Mouse (Mus musculus) midbrain, embryonic 11.5 days (tissue): Measurements from ENCODE around the gene Mosmo. TPM values are rescaled to one million over a fixed set of nuclear protein-coding genes. Genes with fewer than 3 reads are reported as not detected.

Source experiments
- ATAC-seq: fragments of 200-750 bp; cut with Nextera tagmentation; 2 replicates; pipeline ENCODE4 v1.8.0; 2017; ENCODE audit warnings: moderate TSS enrichment, moderate library complexity; ENCODE audit not compliant: low FRiP score
- DNase-seq: peaks from one replicate; pipeline ENCODE4 v3.0.0; 2015; ENCODE audit warnings: low spot score; ENCODE audit errors: missing footprints
- H3K27ac ChIP-seq: fragments of 300-500 bp; sonication (generic); 2 replicates; pipeline ENCODE4 v1.5.1; 2014; ENCODE audit warnings: low read depth, low read length
- H3K27me3 ChIP-seq: fragments of 300-500 bp; sonication (generic); 2 replicates; pipeline ENCODE4 v1.6.1; 2014; ENCODE audit warnings: mild to moderate bottlenecking, low read length, moderate library complexity, mixed read lengths; ENCODE audit not compliant: control insufficient read depth, insufficient read depth
- H3K36me3 ChIP-seq: fragments of 300-500 bp; sonication (generic); 2 replicates; pipeline ENCODE4 v1.6.1; 2014; ENCODE audit warnings: mild to moderate bottlenecking, low read length, moderate library complexity, mixed read lengths; ENCODE audit not compliant: control insufficient read depth, insufficient read depth
- H3K4me1 ChIP-seq: fragments of 300-500 bp; sonication (generic); 2 replicates; pipeline ENCODE4 v1.6.1; 2014; ENCODE audit warnings: low read length; ENCODE audit not compliant: control insufficient read depth, insufficient read depth
- H3K4me2 ChIP-seq: fragments of 300-500 bp; sonication (generic); 2 replicates; pipeline ENCODE4 v1.6.1; 2014; ENCODE audit warnings: mild to moderate bottlenecking, moderate library complexity
- H3K4me3 ChIP-seq: fragments of 300-500 bp; sonication (generic); 2 replicates; pipeline ENCODE4 v1.5.1; 2014; ENCODE audit warnings: low read depth, low read length
- H3K9ac ChIP-seq: fragments of 300-500 bp; sonication (generic); 2 replicates; pipeline ENCODE4 v1.6.1; 2014; ENCODE audit warnings: low read length
- H3K9me3 ChIP-seq: fragments of 300-500 bp; sonication (generic); 2 replicates; pipeline ENCODE4 v1.6.1; 2016; ENCODE audit warnings: low read length; ENCODE audit not compliant: control insufficient read depth
- WGBS: fragments of 180-500 bp; shearing (Covaris S2); extraction: QIAGEN DNeasy Blood & Tissue Kit; methylation state at CpG from one replicate; pipeline ENCODE4 v1.1.7; 2014; 5-methylcytosine and 5-hydroxymethylcytosine counted together
- polyA plus RNA-seq: library from polyadenylated mRNA; unstranded; fragments of >200 nt; fragmentation: Nextera tagmentation; extraction: Ambion mirVana; gene quantifications from 2 replicates; pipeline ENCODE4 v1.2.1, GENCODE M21; 2014

The Mosmo gene
- polyA plus RNA-seq, 1 experiment from 2014 or later: 15.0 TPM

DNA sequence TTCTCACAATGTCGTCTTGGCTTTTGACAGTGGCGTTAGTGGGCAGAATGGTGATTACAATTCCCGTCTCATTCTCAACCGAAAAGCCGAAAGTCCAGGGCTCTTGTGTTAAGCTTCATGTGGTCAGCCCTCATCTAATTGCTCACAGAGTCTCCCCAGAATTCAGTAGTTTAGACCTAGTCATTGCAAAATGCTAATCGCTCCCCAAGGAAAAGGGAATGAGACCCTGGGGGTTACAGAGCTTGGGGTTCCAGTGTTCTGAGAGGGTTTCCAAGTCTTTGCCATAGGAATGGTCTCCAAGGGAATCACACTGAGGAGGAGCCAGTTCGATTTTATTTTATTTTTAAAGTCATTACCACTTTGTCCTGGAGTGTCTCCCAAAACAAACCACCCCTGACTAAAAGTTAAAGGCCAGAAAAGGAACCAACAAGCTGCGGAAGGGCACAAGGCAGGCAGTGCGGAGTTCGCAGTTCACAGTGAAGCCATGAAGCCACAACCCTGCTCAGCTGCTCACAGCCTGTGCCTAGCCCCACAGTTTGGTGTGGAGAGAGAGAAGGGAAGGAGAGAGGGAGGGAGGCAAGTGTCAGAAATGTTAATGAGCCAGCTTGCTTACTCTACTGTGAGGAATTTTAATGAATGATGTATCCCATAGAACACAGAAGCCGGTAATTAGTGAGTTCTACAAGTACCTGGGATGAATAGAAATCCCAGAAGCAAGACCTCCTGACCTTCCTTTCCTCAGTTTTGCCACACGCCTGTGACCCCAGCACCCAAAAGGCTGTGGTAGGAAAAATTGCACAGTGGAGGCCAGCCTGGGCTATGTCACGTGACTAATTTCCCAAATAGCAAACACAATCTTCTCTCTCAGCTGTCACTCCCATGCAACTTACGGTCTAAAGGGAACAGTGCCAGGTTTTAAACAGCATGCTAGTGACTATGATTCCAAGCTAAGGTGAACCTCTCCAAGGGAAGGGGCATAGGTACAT, 66.2 kb downstream of the Mosmo start:
- Histone ChIP-seq H3K4me2 (no peak overlapping the region), H3K27me3 (no peaks in the 10 kb centered on the region), H3K9me3 (no peaks in the 10 kb centered on the region), H3K4me1 (peaks cover 7% of the 10 kb centered on the region), H3K9ac (no peak overlapping the region), H3K27ac (no peak overlapping the region), H3K4me3 (no peak overlapping the region), H3K36me3 (no peaks in the 10 kb centered on the region)
- 80% methylated on average over 14 of the region's 14 CpGs for WGBS
- DNase-seq (no peak), ATAC-seq (no peak)

DNA sequence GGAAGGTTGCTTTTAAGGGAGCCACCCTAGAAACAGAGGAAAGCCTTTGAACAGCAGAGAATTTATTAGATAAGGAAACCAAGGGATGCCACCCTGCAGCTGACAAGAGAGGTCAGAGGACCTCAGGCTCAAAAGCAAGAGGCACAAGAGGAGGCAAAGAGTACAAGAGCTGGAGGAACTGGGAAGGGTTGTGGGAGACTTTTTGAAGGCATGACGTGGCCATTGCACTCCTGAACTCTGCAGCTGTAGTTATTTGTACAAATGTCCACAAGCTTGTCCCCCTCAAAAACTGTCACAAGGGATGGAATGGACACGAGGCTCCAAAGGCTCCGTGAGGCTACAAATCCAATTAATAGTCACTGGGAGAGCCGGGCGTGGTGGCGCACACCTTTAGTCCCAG, 67.2 kb downstream of the Mosmo start:
- H3K4me1 ChIP-seq: peaks cover 5% of the 10 kb centered on the region
- WGBS: 92% methylated on average over 6 of the region's 6 CpGs
- no peak overlapping the region for H3K4me2 ChIP-seq
- H3K9ac ChIP-seq: no peak overlapping the region
- no peaks in the 10 kb centered on the region for H3K36me3 ChIP-seq
- no peak for ATAC-seq
- no peak overlapping the region for H3K27ac ChIP-seq
- H3K9me3 ChIP-seq: no peaks in the 10 kb centered on the region
- H3K4me3 ChIP-seq: no peak overlapping the region
- no peaks in the 10 kb centered on the region for H3K27me3 ChIP-seq
- DNase-seq: peak; percentile 61

DNA sequence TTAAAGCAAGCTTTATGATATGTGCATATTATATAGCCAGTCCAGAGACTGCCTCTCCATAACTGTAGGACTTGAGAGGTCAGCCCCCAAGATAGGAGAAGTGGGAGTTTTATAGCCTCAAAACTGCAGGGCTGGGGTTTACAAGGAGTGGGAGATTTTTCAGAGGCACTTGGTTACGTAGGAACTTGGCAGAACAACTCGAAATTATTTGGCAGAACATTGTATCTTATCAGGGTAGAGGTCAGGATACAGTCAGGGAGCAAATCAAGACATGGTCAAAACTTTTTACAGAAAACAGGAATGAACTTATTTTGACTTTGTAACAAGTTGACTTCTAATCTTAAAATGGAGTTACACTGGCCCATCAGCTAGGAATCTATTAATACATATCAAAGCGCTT, 68.6 kb downstream of the Mosmo start:
- Histone ChIP-seq H3K9me3 (no peaks in the 10 kb centered on the region), H3K36me3 (no peaks in the 10 kb centered on the region), H3K9ac (no peak overlapping the region), H3K4me3 (no peak overlapping the region), H3K27me3 (no peaks in the 10 kb centered on the region), H3K27ac (no peak overlapping the region), H3K4me1 (no peaks in the 10 kb centered on the region), H3K4me2 (no peak overlapping the region)
- no peak for ATAC-seq
- WGBS: 81% methylated on average over 3 of the region's 3 CpGs
- DNase-seq: no peak

DNA sequence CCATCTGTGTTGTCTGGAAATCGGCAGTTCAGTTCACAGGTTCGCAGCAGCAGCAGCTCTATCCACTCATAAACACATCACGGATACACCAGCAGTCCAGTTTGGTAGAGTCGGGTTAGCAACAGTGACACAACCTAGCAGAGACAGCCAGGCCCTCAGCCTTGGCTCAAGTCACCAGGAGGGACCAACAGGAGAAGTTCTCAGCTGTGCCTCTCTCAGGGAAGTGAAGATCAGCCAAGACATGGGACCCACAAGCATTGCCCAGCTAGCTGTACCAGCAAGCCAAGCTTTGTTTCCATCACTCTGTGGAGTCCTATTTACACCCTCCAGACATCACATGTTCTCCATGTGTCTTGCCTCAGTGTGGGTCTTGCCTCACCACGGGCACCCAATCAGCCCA, 69.4 kb downstream of the Mosmo start:
- Histone ChIP-seq H3K4me3 (no peak overlapping the region), H3K9ac (no peak overlapping the region), H3K4me1 (no peaks in the 10 kb centered on the region), H3K36me3 (no peaks in the 10 kb centered on the region), H3K9me3 (no peaks in the 10 kb centered on the region), H3K27me3 (no peaks in the 10 kb centered on the region), H3K27ac (no peak overlapping the region), H3K4me2 (no peak overlapping the region)
- DNase-seq (peak; percentile 17), ATAC-seq (no peak)
- 85% methylated on average over 5 of the region's 5 CpGs for whole genome bisulfite sequencing

DNA sequence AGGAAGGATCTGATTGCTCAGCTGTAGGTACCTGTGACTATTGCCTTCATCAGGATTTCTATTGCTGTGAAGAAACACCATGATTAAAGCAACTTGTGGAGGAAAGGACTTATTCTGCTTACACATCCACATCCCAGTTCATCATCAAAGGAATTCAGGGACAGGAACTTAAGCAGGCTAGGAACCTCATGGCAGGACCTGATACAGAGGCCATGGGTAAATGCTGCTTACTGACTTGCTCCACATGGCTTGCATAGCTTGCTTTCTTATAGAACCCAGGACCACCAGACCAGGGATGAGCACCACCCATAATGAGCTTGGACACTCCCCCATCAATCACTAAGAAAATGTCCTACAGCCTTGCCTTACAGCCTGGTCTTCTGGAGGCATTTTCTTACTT, 71.1 kb downstream of the Mosmo start:
- Histone ChIP-seq H3K9ac (no peak overlapping the region), H3K9me3 (no peaks in the 10 kb centered on the region), H3K27me3 (no peaks in the 10 kb centered on the region), H3K4me2 (no peak overlapping the region), H3K36me3 (no peaks in the 10 kb centered on the region), H3K27ac (no peak overlapping the region), H3K4me3 (no peak overlapping the region), H3K4me1 (no peaks in the 10 kb centered on the region)
- DNase-seq (peak; percentile 39), ATAC-seq (no peak)

DNA sequence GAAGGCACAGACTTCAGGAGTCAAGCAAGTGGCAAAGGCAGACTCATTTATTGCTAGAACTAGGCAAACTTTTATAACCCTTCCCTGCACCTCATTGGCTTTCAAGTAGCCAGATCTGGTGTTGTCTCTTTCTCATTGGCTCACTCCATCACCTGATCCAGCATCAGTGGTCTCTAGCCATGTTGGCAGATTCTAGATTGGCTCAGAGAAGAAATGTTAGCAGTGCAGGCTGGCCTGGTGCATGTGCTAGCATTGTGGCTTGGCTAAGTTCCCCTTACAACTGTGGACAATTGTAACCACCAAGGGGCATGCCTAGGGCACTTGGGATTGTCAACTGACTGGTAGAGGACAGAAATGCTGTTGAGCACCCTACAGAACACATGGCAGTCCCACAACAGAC, 73.9 kb downstream of the Mosmo start:
- H3K4me2 ChIP-seq: no peak overlapping the region
- H3K9ac ChIP-seq: no peak overlapping the region
- no peak for DNase-seq
- no peaks in the 10 kb centered on the region for H3K9me3 ChIP-seq
- H3K27me3 ChIP-seq: no peaks in the 10 kb centered on the region
- H3K4me1 ChIP-seq: no peaks in the 10 kb centered on the region
- ATAC-seq: no peak
- no peak overlapping the region for H3K27ac ChIP-seq
- no peaks in the 10 kb centered on the region for H3K36me3 ChIP-seq
- H3K4me3 ChIP-seq: no peak overlapping the region

DNA sequence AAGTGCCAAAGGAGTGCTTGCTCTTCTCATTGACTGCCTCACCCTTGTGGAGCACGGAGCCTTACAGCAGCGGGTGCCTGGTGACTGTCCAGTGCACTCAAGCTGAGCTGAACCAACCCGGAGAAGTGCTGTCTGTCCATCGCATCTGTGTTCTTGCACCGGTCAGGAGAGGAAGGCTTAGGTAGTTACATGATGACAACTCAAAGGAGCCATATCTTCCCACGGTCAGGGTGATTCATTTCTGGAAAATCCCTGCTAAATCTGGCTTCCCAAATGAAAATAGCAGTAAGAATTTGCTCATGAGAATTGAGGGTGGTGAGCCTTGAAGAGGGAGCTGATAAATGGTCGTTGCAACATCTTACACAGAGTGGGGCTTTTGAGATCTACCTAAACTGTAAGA, 74.5 kb downstream of the Mosmo start:
- Histone ChIP-seq H3K9me3 (no peaks in the 10 kb centered on the region), H3K27me3 (no peaks in the 10 kb centered on the region), H3K27ac (no peak overlapping the region), H3K9ac (no peak overlapping the region), H3K36me3 (no peaks in the 10 kb centered on the region), H3K4me3 (no peak overlapping the region), H3K4me2 (no peak overlapping the region), H3K4me1 (no peaks in the 10 kb centered on the region)
- no peak for DNase-seq
- ATAC-seq: no peak
- WGBS: 84% methylated on average over 7 of the region's 7 CpGs

DNA sequence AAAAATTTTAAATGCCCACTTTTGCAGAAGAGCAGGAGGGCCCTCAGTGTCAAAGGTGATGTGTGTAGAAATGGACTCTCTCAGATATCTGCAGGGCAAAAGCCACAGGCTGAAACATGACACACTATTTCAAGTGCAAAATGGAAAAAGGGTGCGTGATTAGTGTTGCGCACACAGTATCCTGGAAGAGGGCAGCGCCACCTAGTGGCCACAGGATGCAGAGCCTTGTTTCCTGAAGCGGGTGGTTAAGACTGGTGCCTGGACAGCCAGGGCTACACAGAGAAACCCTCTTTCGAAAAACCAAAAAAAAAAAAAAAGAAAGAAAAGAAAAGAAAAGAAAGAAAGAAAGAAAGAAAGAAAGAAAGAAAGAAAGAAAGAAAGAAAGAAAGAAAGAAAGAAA, 77.3 kb downstream of the Mosmo start:
- H3K4me3 ChIP-seq: no peak overlapping the region
- H3K27ac ChIP-seq: no peak overlapping the region
- H3K4me2 ChIP-seq: no peak overlapping the region
- no peaks in the 10 kb centered on the region for H3K27me3 ChIP-seq
- no peaks in the 10 kb centered on the region for H3K9me3 ChIP-seq
- no peak overlapping the region for H3K9ac ChIP-seq
- 10% methylated on average over 5 of the region's 5 CpGs for WGBS
- ATAC-seq (peak; percentile 90), DNase-seq (peak; percentile 98)
- no peaks in the 10 kb centered on the region for H3K36me3 ChIP-seq
- H3K4me1 ChIP-seq: no peaks in the 10 kb centered on the region

DNA sequence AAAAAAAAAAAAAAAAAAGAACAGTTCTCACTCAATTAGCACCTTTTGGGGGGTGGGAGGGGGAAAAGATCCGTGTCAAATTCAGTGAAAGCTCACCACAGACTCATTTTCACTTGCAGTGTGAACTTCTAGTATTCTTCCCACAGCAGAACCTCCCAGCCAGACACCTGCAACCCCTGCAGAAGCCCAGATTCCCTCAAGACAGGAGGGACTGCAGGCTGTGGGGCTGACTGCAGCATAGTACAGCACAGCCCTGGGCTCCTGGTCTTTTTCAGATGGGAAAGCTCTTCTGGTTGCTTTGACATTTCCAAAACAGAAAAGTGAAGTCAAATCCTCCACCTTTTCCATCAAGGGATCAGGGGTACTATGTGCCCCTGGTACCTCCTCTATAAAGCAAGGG, 90.0 kb downstream of the Mosmo start:
- ATAC-seq (no peak), DNase-seq (no peak)
- no peak overlapping the region for H3K27ac ChIP-seq
- peaks cover 7% of the 10 kb centered on the region; the same call in 1 of the 2 replicates for H3K4me1 ChIP-seq
- no peak overlapping the region for H3K4me3 ChIP-seq
- no peaks in the 10 kb centered on the region for H3K36me3 ChIP-seq
- H3K9ac ChIP-seq: no peak overlapping the region
- H3K9me3 ChIP-seq: no peaks in the 10 kb centered on the region
- WGBS: 6% methylated on average over 1 of the region's 1 CpGs
- no peaks in the 10 kb centered on the region for H3K27me3 ChIP-seq
- no peak overlapping the region for H3K4me2 ChIP-seq
